Mouse (Mus musculus) CD8-positive naive resting alpha-beta T cell, adult 57 days (primary cell): ENCODE data around the gene Gm8020. TPM values are rescaled to one million over a fixed set of nuclear protein-coding genes. Genes with fewer than 3 reads are reported as not detected.

Source experiments
- total RNA-seq: library from RNA; stranded (reverse); gene quantifications from one replicate; pipeline ENCODE4 v1.2.4, GENCODE M21; 2023

Gm8020 gene
- total RNA-seq, result not detected

DNA sequence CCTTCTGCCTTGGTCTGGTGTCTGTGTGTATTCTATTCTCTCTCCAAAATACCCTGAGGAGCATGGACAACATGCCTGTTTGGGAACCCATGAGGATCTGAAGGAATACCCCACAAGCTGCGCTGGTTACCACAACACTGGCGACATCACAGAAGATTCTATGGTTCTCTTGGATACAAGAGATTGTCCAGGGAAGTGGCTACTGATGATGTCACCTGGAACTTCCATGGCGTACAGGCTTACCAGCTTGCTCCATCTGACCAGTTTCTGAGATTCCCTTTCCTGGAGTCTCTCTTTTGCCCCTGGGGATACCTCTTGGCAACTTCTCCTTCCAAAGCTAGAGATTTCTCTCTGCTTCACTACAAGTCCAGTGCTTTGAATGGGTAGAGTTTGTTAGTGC lies at the start of gene Gm8020:
Gene Gm8020, minus strand, starts transcription at position 101 of the 400 bp plus-strand sequence.

DNA sequence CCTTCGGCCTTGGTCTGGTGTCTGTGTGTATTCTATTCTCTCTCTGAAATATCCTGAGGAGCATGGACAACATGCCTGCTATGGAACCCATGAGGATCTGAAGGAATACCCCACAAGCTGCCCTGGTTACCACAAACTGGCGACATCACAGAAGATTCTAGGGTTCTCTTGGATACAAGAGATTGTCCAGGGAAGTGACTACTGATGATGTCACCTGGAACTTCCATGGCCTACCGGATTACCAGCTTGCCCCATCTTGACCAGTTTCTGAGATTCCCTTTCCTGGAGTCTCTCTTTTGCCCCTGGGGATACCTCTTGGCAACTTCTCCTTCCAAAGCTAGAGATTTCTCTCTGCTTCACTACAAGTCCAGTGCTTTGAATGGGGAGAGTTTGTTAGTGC lies 22.0 kb upstream of the Gm8020 start, which contains the start of gene Gm8024:
Gene Gm8024, minus strand, starts transcription at position 101 of the 400 bp plus-strand sequence.

DNA sequence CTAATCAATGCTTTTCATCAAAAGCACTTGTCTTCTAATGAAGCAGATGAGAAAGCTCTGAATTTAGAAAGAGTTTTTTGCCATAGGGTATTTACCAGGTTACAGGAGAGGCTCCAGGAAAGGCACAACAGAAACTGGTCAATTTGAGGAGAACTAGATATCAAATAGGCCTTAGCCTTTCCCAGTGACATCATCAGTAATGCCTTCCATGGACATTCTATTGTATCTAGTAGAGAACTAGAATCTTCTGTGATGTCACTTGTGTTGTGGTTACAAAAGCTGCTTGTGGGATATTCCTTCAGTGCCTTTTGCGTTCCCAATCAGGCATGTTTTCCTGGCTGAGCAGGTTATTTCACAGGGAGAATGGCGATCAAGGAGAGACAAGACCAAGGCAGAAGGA lies 38.6 kb downstream of the Gm8020 start, which contains the start of gene Gm8011:
Gene Gm8011, plus strand, starts transcription at position 301 of the 400 bp plus-strand sequence.

Other genes with a start within 250 kb of the Gm8020 start
- gene Gm17026, start 242.3 kb downstream of the Gm8020 start, total RNA-seq, result not detected
- gene Gm9611, start 205.0 kb downstream of the Gm8020 start, total RNA-seq, result not detected
- gene Gm7995, start 192.1 kb downstream of the Gm8020 start, total RNA-seq, result not detected
- gene Gm8005, start 62.7 kb downstream of the Gm8020 start, total RNA-seq, result not detected
- gene Gm8011, start 38.5 kb downstream of the Gm8020 start, total RNA-seq, result not detected
- gene Gm8024, start 21.9 kb upstream of the Gm8020 start, total RNA-seq, result not detected
- not detected for gene Gm17124, start 97.5 kb upstream of the Gm8020 start, total RNA-seq
- not detected for gene Gm3633, start 139.6 kb upstream of the Gm8020 start, total RNA-seq
- not detected for gene Gm10378, start 153.6 kb upstream of the Gm8020 start, total RNA-seq